Mouse (Mus musculus) C2C12 (cell line): ENCODE data around the gene Srsf7. TPM values are rescaled to one million over a fixed set of nuclear protein-coding genes. Genes with fewer than 3 reads are reported as not detected.

Source experiments
- H3K27me3 ChIP-seq: one replicate; pipeline ENCODE4 v1.6.1; 2011; ENCODE audit not compliant: control insufficient read depth, insufficient read depth, insufficient read length
- H3K36me3 ChIP-seq: one replicate; pipeline ENCODE4 v1.6.1; 2011; ENCODE audit not compliant: control insufficient read depth, insufficient read depth
- H3K4me3 ChIP-seq: one replicate; pipeline ENCODE4 v1.5.1; 2011; ENCODE audit warnings: mild to moderate bottlenecking, control low read depth; ENCODE audit not compliant: poor library complexity, insufficient read depth, severe bottlenecking
- H3K79me2 ChIP-seq: one replicate; pipeline ENCODE4 v1.6.1; 2011; ENCODE audit not compliant: control insufficient read depth, insufficient read depth
- H3K79me3 ChIP-seq: one replicate; pipeline ENCODE4 v1.6.1; 2011; ENCODE audit warnings: low read depth, control low read depth
- H3ac ChIP-seq: one replicate; pipeline ENCODE3; 2011; ENCODE audit warnings: low read depth; ENCODE audit not compliant: control insufficient read depth, insufficient read length
- CEBPB ChIP-seq: IDR thresholded peaks from one replicate; pipeline ENCODE4 v1.6.1; 2011; ENCODE audit warnings: low read depth, mild to moderate bottlenecking, control low read depth, moderate library complexity
- CTCF ChIP-seq: IDR thresholded peaks from one replicate; pipeline ENCODE4 v1.5.1; 2011; ENCODE audit not compliant: control insufficient read depth, insufficient read depth, insufficient read length
- FOSL1 ChIP-seq: IDR thresholded peaks from one replicate; pipeline ENCODE4 v1.8.0; 2011; ENCODE audit warnings: mild to moderate bottlenecking, low read length; ENCODE audit not compliant: poor library complexity, insufficient read depth, severe bottlenecking
- MAX ChIP-seq: IDR thresholded peaks from one replicate; pipeline ENCODE4 v1.6.1; 2011; ENCODE audit warnings: mild to moderate bottlenecking, control low read depth
- MYOD1 ChIP-seq: IDR thresholded peaks from one replicate; pipeline ENCODE4 v1.6.1; 2011; ENCODE audit warnings: low read depth; ENCODE audit not compliant: control insufficient read depth, insufficient read length
- MYOG ChIP-seq: IDR thresholded peaks from one replicate; pipeline ENCODE4 v1.6.1; 2011; ENCODE audit not compliant: control insufficient read depth, insufficient read length; ENCODE audit errors: extremely low read depth
- USF1 ChIP-seq: IDR thresholded peaks from one replicate; pipeline ENCODE4 v1.6.1; 2011; ENCODE audit warnings: low read depth, mild to moderate bottlenecking, control low read depth, moderate library complexity
- polyA plus RNA-seq: library from polyadenylated mRNA; unstranded; fragments of >200 nt; fragmentation: generic; extraction: Trizol; gene quantifications from one replicate; pipeline ENCODE4 v1.2.1, GENCODE M21; 2012; ENCODE audit warnings: missing spikeins

The Srsf7 gene
- polyA plus RNA-seq, 1 experiment, result 228 TPM

DNA sequence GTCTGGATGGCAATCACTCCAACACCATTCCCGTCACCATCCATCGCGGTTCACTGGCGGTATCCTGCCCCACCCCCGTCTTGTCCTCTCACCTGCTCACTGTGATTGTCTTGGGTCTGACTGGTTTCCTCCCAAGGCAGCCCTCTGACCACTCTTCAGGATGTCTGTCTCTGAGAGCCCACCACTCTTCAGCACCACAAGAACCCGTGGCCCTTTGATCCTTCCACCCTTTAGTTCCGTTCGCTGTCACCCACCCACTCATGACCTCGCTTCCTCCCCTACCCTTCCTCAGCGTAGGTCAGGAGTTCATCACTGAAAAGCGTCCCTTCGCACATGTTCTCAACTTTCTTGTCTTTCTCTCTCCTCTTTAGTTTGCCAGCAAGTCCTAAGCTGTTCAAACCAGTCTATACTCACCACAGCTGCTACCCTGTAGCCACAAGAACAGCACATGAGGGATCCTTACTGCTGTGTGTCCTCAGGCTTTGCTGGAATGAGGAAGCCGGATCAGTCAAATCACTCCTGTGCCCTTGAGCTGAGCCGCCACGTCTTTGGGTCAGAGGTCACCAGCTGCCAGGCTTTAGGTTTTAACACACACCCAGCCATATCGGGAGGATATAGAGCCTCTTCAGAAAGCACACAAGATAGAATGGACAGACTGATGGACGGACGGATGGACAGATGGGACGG lies 32.3 kb downstream of the Srsf7 start:
- TF ChIP-seq CEBPB (no peak), MYOG (no peak), CTCF (no peak), MAX (no peak), USF1 (no peak), MYOD1 (no peak), FOSL1 (no peak)
- Histone ChIP-seq H3K27me3 (no peaks in the 10 kb centered on the region), H3K79me2 (no peaks in the 10 kb centered on the region), H3K79me3 (no peaks in the 10 kb centered on the region), H3K4me3 (no peak overlapping the region), H3K36me3 (no peaks in the 10 kb centered on the region), H3ac (no peak overlapping the region)

DNA sequence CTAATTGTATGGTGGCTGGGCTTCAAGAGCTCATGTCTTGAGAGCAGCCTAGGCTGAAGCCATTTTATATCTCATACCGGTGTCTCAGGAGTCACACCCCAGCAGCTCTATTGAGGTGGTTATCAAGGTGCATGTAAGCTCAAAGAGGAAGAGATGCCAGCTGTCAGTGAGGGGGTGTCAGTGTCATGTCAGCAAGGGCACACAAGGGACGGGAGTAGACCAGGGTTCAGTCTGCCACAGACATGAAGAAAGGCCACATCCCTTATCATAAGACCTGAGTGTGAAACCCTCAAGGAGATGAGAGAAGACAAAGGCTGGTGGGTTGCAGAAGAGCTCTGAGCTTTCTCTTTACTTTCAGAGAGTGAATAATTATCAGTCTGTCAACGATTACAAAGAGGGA lies 33.0 kb downstream of the Srsf7 start:
- Histone ChIP-seq H3K27me3 (no peaks in the 10 kb centered on the region), H3ac (no peak overlapping the region), H3K79me2 (no peaks in the 10 kb centered on the region), H3K4me3 (no peak overlapping the region), H3K79me3 (no peaks in the 10 kb centered on the region), H3K36me3 (no peaks in the 10 kb centered on the region)
- TF ChIP-seq CEBPB, result no peak
- no peak for TF ChIP-seq FOSL1

DNA sequence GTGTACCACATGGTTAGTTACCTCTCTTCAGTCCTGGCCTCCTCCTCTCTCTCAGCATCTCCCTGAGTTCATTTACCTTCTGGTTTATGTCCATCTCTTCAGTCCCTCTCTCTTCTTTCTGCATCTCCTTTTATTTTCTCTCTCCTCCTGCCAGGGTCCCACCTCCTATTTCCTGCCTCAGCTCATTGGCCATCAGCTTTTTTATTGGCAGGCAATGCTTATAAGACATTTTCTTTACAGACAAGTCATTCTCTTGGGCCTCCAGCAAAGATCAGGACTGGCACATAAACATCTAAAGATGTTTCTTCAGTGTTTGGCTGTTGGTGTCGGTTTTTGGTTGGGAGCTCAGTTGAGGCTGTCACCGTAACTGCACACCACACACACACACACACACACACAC lies 33.4 kb downstream of the Srsf7 start:
- TF ChIP-seq MAX (no peak), MYOG (no peak), CTCF (no peak), USF1 (no peak), MYOD1 (no peak), FOSL1 (no peak), CEBPB (no peak)
- Histone ChIP-seq H3K79me2 (no peaks in the 10 kb centered on the region), H3K4me3 (no peak overlapping the region), H3K79me3 (no peaks in the 10 kb centered on the region), H3ac (no peak overlapping the region), H3K36me3 (no peaks in the 10 kb centered on the region), H3K27me3 (no peaks in the 10 kb centered on the region)

DNA sequence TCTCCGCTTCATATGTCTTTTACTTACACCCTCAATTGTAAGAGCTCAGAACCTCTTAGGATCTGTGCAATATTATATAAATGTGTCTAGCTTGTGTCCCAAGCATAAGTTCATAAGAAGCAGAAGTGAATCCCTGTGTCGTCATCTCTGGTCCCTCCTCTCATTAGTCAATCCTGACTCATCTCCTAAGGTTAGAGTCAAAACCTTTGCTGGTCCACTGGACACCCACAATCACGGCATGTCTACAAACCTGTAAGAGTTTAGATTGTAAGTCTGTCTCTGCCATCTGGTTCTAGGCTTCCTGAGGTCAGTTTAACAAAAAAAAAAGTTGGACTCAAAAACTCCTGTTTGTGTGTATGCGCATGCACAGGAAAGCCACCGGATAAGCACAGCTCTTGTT lies 34.3 kb downstream of the Srsf7 start:
- Histone ChIP-seq H3K4me3 (no peak overlapping the region), H3ac (no peak overlapping the region), H3K79me2 (no peaks in the 10 kb centered on the region), H3K36me3 (no peaks in the 10 kb centered on the region), H3K79me3 (no peaks in the 10 kb centered on the region), H3K27me3 (no peaks in the 10 kb centered on the region)
- TF ChIP-seq CEBPB (no peak), MAX (no peak), USF1 (no peak), MYOD1 (no peak), MYOG (no peak), FOSL1 (no peak), CTCF (no peak)

DNA sequence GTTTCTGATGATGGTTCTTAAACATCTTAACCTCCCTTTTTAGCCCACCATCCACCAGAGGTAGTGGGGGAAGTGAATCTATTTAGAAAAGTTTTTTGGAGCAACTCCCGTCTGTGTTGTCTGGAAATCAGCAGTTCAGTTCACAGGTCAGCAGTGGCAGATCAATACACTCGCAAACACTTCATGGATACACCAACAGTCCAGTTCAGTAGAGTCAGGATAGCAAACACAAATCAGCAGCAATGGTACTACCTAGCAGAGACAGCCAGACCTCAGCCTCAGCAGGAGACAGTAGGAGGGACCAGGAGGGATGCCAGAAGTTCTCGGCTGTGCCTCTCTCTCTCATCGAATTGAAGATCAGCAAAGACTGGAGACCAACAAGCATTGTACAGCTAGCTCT lies 35.2 kb downstream of the Srsf7 start:
- Histone ChIP-seq H3ac (no peak overlapping the region), H3K79me3 (no peaks in the 10 kb centered on the region), H3K27me3 (no peaks in the 10 kb centered on the region), H3K4me3 (no peak overlapping the region), H3K79me2 (no peaks in the 10 kb centered on the region), H3K36me3 (no peaks in the 10 kb centered on the region)
- TF ChIP-seq FOSL1 (no peak), MAX (no peak), CTCF (no peak), MYOD1 (no peak), MYOG (no peak), CEBPB (no peak), USF1 (no peak)

DNA sequence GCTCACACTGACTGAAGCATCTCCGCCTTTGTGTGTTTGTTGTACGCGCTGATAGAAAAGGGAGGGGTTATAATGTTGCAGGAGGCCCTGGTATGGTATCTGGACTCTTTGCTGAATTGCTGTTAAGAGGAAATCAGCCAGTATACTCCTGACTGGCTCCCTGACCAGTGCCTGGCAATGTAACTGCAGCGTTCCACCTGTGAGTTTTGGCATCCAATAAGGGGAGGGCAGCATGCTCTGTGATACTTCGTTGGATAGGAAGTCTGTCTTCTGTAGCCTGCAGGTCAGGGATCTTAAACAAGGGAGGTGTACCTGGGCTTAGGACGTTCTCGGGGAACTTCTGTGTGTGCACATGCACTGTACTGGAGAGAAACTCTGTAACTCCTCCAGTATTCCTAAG lies 36.2 kb downstream of the Srsf7 start:
- TF ChIP-seq MYOG (no peak), MAX (no peak), CTCF (no peak), USF1 (no peak), FOSL1 (no peak), CEBPB (no peak), MYOD1 (no peak)
- Histone ChIP-seq H3ac (no peak overlapping the region), H3K4me3 (no peak overlapping the region), H3K27me3 (no peaks in the 10 kb centered on the region), H3K79me3 (no peaks in the 10 kb centered on the region), H3K79me2 (no peaks in the 10 kb centered on the region), H3K36me3 (no peaks in the 10 kb centered on the region)
